Mouse (Mus musculus) CH12.LX (cell line): ENCODE data around the gene Dnajc28.

Experiments
- CHD1 ChIP-seq: IDR thresholded peaks from 2 replicates; pipeline ENCODE4 v1.6.1; 2012; ENCODE audit warnings: low read depth, low read length, improper control_type of control experiment, inconsistent platforms
- CTCF ChIP-seq, 2 experiments: IDR thresholded peaks in 1 of 2; conservative IDR thresholded peaks in 1 of 2; 2 replicates each; pipeline ENCODE4 v1.5.1; 2011 to 2012; ENCODE audit warnings: low read depth in 2 of 2, low read length in 2 of 2, improper control_type of control experiment in 1 of 2, inconsistent platforms in 1 of 2, mild to moderate bottlenecking in 1 of 2, moderate library complexity in 1 of 2
- TBP ChIP-seq: conservative IDR thresholded peaks from 2 replicates; pipeline ENCODE4 v1.6.1; 2011; ENCODE audit warnings: low read depth, low read length, improper control_type of control experiment
- TCF12 ChIP-seq: IDR thresholded peaks from 2 replicates; pipeline ENCODE4 v1.6.1; 2014; ENCODE audit warnings: low read depth, mild to moderate bottlenecking, inconsistent platforms, low read length, improper control_type of control experiment
- ZC3H11A ChIP-seq: IDR thresholded peaks from 2 replicates; pipeline ENCODE4 v1.6.1; 2012; ENCODE audit warnings: low read depth, mild to moderate bottlenecking, inconsistent platforms, low read length, improper control_type of control experiment
- ZKSCAN1 ChIP-seq: IDR thresholded peaks from 2 replicates; pipeline ENCODE4 v1.6.1; 2012; ENCODE audit warnings: low read depth, inconsistent platforms, low read length, improper control_type of control experiment, borderline replicate concordance
- ZMIZ1 ChIP-seq: IDR thresholded peaks from 2 replicates; pipeline ENCODE4 v1.6.1; 2012; ENCODE audit warnings: low read depth, mild to moderate bottlenecking, inconsistent platforms, low read length, improper control_type of control experiment
- ZNF384 ChIP-seq: IDR thresholded peaks from 2 replicates; pipeline ENCODE4 v1.6.1; 2012; ENCODE audit warnings: low read depth, low read length, improper control_type of control experiment, inconsistent platforms

- TF ChIP-seq TCF12 = no peak
- TF ChIP-seq ZKSCAN1 = no peak
- TF ChIP-seq TBP = no peak
- no peak for TF ChIP-seq CHD1
- TF ChIP-seq ZMIZ1 = no peak
- TF ChIP-seq CTCF (conservative IDR thresholded peaks at IDR 0.05 in 1 of 2, IDR thresholded peaks at IDR 0.05 in 1 of 2; ENCODE audit: low read depth in 2 of 2, low read length in 2 of 2) = no peak
- no peak for TF ChIP-seq ZC3H11A
- no peak for TF ChIP-seq ZNF384
These were observed 23.8 kb downstream of the Dnajc28 start for GRCm38 (mm10) chr16:91595076-91595475.
